Mouse (Mus musculus) bone marrow, adult 2 months (tissue): ENCODE results near the gene Lrrc10. TPM values are rescaled to one million over a fixed set of nuclear protein-coding genes. Genes with fewer than 3 reads are reported as not detected.
"Not testable (repeated sequence)": the region's sequence is repeated elsewhere in the genome, so short reads cannot be mapped to it uniquely, and the experiment has no call there.

Experiments
- H3K27ac ChIP-seq: fragments of 200-500 bp; 2 replicates; pipeline ENCODE4 v1.5.1; 2012; ENCODE audit warnings: low read depth, mild to moderate bottlenecking, control low read depth, inconsistent platforms, low read length; ENCODE audit not compliant: control insufficient read depth, poor library complexity, insufficient read depth
- H3K4me1 ChIP-seq: fragments of 200-500 bp; 2 replicates; pipeline ENCODE4 v1.6.1; 2011; ENCODE audit warnings: low read length; ENCODE audit not compliant: control insufficient read depth, insufficient read depth
- H3K4me3 ChIP-seq: fragments of 200-500 bp; replicated peaks from 2 replicates; pipeline ENCODE3; 2011; ENCODE audit warnings: mild to moderate bottlenecking, low read depth, low read length, control low read depth; ENCODE audit not compliant: control insufficient read depth
- CTCF ChIP-seq: fragments of 200-500 bp; IDR thresholded peaks from 2 replicates; pipeline ENCODE4 v1.5.1; 2011; ENCODE audit warnings: low read length, control low read depth; ENCODE audit not compliant: control insufficient read depth, insufficient read depth
- POLR2A ChIP-seq: fragments of 200-500 bp; IDR thresholded peaks from 2 replicates; pipeline ENCODE4 v1.6.1; 2011; ENCODE audit warnings: low read depth, mild to moderate bottlenecking, control low read depth, low read length, borderline replicate concordance; ENCODE audit not compliant: control insufficient read depth
- WGBS: fragments of 180-500 bp; shearing (Covaris S2); methylation state at CpG from one replicate; pipeline ENCODE4 v1.1.7; 2018; 5-methylcytosine and 5-hydroxymethylcytosine counted together
- polyA plus RNA-seq: library from polyadenylated mRNA; stranded (reverse); fragments of >200 nt; gene quantifications from 2 replicates; pipeline ENCODE4 v1.2.4, GENCODE M21; 2011; ENCODE audit warnings: low replicate concordance; ENCODE audit not compliant: missing spikeins, insufficient read depth, insufficient read length

Gene Lrrc10
- polyA plus RNA-seq, 1 experiment, result not detected

DNA sequence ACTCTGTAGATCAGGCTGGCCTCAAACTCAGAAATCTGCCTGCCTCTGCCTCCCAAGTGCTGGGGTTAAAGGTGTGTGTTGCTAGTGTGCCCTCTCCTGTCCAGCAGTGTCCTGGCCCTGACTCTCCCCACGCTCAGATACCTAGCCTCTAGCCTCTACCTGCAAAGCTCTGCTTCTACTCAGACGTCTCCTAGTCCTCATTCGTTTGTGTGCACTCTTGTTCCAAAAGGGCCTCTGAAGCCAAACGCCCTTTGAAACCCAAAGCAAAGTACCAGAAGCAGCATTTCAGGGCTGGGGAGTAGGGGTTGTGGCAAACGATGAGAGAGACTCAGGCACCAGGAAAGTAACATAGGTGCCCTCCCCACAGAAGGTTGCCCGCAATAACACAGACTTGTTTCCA lies 35.5 kb upstream of the Lrrc10 start:
- Histone ChIP-seq H3K27ac (no peak overlapping the region), H3K4me1 (no peaks in the 10 kb centered on the region; the same call in 1 of the 2 replicates), H3K4me3 (no peak overlapping the region)
- whole genome bisulfite sequencing, result 79% methylated on average over 6 of the region's 6 CpGs
- no peak for TF ChIP-seq POLR2A
- TF ChIP-seq CTCF, result no peak

GRCm38 (mm10) chr10:117011047-117011446 lies 34.1 kb upstream of the Lrrc10 start:
- WGBS, result 76% methylated on average over 8 of the region's 8 CpGs
- Histone ChIP-seq H3K27ac (no peak overlapping the region), H3K4me3 (no peak overlapping the region), H3K4me1 (no peaks in the 10 kb centered on the region; the same call in 1 of the 2 replicates)
- no peak for TF ChIP-seq CTCF
- no peak for TF ChIP-seq POLR2A

DNA sequence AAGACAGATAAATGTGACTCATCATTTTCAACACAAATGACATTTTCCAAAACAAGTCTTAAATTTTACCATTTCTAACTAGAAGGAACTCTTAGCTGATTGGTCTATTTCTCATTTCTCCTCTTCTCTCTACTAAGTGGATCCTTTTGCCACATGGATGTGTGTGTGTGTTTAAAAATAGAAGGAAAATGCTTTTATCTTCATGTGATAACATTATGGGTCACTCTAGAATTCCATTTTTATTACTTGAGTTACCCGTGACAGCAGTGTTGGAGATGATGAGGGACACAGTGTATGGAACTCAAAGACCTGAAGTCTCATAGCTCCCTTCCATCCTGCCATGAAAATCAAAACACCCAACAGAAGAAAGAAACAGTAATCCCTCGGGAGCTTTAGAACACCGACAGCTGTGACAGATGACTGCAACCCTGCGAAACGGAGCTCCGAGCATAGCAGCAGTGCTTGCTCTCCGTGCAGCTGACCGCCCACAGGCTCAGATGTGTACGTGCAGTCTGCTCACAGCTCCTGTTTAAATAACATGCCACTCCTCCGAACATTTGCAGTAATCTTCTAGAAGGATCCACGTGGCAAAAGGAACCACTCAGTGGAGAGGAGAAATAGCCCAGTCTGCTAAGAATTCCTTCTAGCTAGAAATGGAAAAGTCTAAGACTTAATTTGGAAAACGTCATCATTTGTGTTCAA lies 31.3 kb upstream of the Lrrc10 start:
- Histone ChIP-seq H3K4me3 (no peak overlapping the region), H3K27ac (no peak overlapping the region), H3K4me1 (no peaks in the 10 kb centered on the region; the same call in 1 of the 2 replicates)
- 61% methylated on average over 12 of the region's 12 CpGs for WGBS
- TF ChIP-seq POLR2A (no peak), CTCF (no peak)

GRCm38 (mm10) chr10:117014565-117014964 lies 30.6 kb upstream of the Lrrc10 start:
- 79% methylated on average over 5 of the region's 5 CpGs for WGBS
- Histone ChIP-seq H3K4me3 (no peak overlapping the region), H3K27ac (no peak overlapping the region), H3K4me1 (no peaks in the 10 kb centered on the region; the same call in 1 of the 2 replicates)
- TF ChIP-seq CTCF, result no peak
- TF ChIP-seq POLR2A, result no peak

- H3K27ac ChIP-seq, result no peak overlapping the region
- H3K4me1 ChIP-seq, result no peaks in the 10 kb centered on the region
- no peak overlapping the region for H3K4me3 ChIP-seq
- WGBS, result 69% methylated on average over 7 of the region's 7 CpGs
- no peak for TF ChIP-seq POLR2A
- no peak for TF ChIP-seq CTCF
Measured at GRCm38 (mm10) chr10:117018281-117018840, 26.8 kb upstream of the Lrrc10 start.

DNA sequence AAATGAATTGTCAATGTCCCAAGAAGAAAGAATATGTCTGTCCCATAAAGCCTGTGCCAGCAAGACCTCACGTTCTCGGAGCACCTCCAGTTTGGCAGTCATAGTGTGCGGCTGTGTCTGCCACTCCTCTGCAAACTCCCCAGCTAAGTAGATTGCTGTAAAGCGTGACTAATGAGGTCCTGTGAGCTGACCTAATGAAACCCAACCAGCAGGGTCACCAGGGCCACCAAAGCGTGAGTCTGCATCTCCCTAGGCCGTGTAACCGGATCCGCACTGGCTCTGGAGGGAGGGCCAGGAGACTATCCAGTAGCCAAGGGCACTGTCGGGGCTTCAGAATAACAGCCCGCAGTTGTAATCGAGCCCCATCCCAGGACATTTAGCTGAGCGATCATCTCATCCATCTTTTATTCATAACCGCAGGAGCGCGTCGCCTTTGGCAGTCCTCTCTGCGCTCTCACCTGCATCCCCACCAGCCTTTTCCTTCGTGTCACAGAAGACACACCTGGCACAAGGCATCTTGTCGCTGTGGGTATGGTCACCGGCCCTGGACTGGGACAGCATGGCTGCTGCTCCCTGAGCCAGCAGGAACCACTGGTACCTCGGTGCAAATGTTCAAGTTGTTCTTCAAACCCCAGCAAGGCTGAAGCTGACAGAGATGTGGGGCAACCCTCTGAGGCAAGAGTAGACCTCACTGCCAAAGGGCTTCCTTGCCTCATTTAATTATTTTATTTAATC lies 24.0 kb upstream of the Lrrc10 start:
- Histone ChIP-seq H3K27ac (no peak overlapping the region), H3K4me3 (no peak overlapping the region), H3K4me1 (no peaks in the 10 kb centered on the region)
- TF ChIP-seq CTCF (no peak), POLR2A (no peak)
- WGBS, result 75% methylated on average over 21 of the region's 21 CpGs

GRCm38 (mm10) chr10:117023693-117024092 lies 21.4 kb upstream of the Lrrc10 start:
- Histone ChIP-seq H3K4me3 (no peak overlapping the region), H3K4me1 (no peaks in the 10 kb centered on the region), H3K27ac (no peak overlapping the region)
- TF ChIP-seq POLR2A, result no peak
- no peak for TF ChIP-seq CTCF
- 39% methylated on average over 16 of the region's 16 CpGs for WGBS

DNA sequence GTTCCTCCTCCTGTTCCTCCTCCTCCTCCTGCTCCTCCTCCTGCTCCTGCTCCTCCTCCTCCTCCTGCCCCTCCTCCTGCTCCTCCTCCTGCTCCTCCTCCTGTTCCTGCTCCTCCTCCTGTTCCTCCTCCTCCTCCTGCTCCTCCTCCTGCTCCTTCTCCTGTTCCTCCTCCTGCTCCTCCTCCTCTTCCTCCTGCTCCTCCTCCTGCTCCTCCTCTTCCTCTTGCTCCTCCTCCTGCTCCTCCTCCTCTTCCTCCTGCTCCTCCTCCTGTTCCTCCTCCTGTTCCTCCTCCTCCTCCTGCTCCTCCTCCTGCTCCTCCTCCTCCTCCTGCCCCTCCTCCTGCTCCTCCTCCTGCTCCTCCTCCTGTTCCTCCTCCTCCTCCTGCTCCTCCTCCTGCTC lies 19.4 kb upstream of the Lrrc10 start:
- H3K4me3 ChIP-seq, H3K27ac ChIP-seq, H3K4me1 ChIP-seq: not testable (repeated sequence)

- TF ChIP-seq CTCF (no peak), POLR2A (no peak)
- Histone ChIP-seq H3K4me3 (no peak overlapping the region), H3K4me1 (0 out of 2 replicates have a peak, but pooled peaks cover under 1% of the 10 kb centered on the region), H3K27ac (no peak overlapping the region)
- WGBS, result 71% methylated on average over 8 of the region's 8 CpGs
Measured at GRCm38 (mm10) chr10:117026176-117026575, 19.0 kb upstream of the Lrrc10 start.
